Mouse (Mus musculus) liver, embryonic 14.5 days (tissue): ENCODE measurements at regions not wholly inside any gene's neighbourhood (a gene's known extent, or its start where the extent isn't known, plus 50 kb on each side); places are given as distances from the start of the nearest gene placed in this dataset.
A peak's percentile ranks its signal among the peaks of the same experiment; 100 is the strongest.

Source experiments
- ATAC-seq: fragments of 200-750 bp; cut with Nextera tagmentation; 2 replicates; pipeline ENCODE4 v1.8.0; 2017; ENCODE audit warnings: moderate number of reproducible peaks, mild to moderate bottlenecking, moderate library complexity; ENCODE audit not compliant: insufficient read depth
- DNase-seq, 3 experiments: peaks; one replicate each; pipeline ENCODE4 v3.0.0-alpha.2; 2012 to 2013; ENCODE audit warnings: low read depth in 3 of 3, low spot score in 3 of 3
- H3K27ac ChIP-seq: fragments of 300-500 bp; sonication (generic); 2 replicates; pipeline ENCODE4 v1.5.1; 2014; ENCODE audit warnings: moderate library complexity, mild to moderate bottlenecking, control low read depth, inconsistent platforms
- H3K27me3 ChIP-seq: fragments of 300-500 bp; sonication (generic); 2 replicates; pipeline ENCODE4 v1.6.1; 2014; ENCODE audit warnings: mild to moderate bottlenecking, low read length, moderate library complexity; ENCODE audit not compliant: control insufficient read depth, insufficient read depth
- H3K36me3 ChIP-seq: fragments of 300-500 bp; sonication (generic); replicated peaks from 2 replicates; pipeline ENCODE4 v1.6.1; 2014; ENCODE audit warnings: low read depth; ENCODE audit not compliant: control insufficient read depth, insufficient read depth
- H3K4me1 ChIP-seq, 2 experiments: fragments of 200-500 bp in 1 of 2; fragments of 300-500 bp in 1 of 2; sonication (generic) in 1 of 2; replicated peaks; 2 replicates each; pipeline ENCODE4 v1.6.1; 2012 to 2014; ENCODE audit warnings: antibody characterized with exemption in 1 of 2, inconsistent platforms in 1 of 2, low read length in 1 of 2; ENCODE audit not compliant: control insufficient read depth in 2 of 2, insufficient read depth in 2 of 2
- H3K4me2 ChIP-seq: fragments of 300-500 bp; sonication (generic); 2 replicates; pipeline ENCODE4 v1.6.1; 2014; ENCODE audit warnings: low read depth, mild to moderate bottlenecking, control low read depth, moderate library complexity
- H3K4me3 ChIP-seq, 2 experiments: fragments of 200-500 bp in 1 of 2; fragments of 300-500 bp in 1 of 2; sonication (generic) in 1 of 2; 2 replicates each; pipeline ENCODE4 v1.5.1; 2012 to 2014; ENCODE audit warnings: low read depth in 2 of 2, low read length in 2 of 2, mild to moderate bottlenecking in 2 of 2, control low read depth in 1 of 2, inconsistent platforms in 1 of 2, moderate library complexity in 1 of 2; ENCODE audit not compliant: insufficient read depth in 1 of 2
- H3K9ac ChIP-seq: fragments of 300-500 bp; sonication (generic); replicated peaks from 2 replicates; pipeline ENCODE4 v1.6.1; 2014; ENCODE audit warnings: mild to moderate bottlenecking, control low read depth, moderate library complexity
- H3K9me3 ChIP-seq: fragments of 300-500 bp; sonication (generic); 2 replicates; pipeline ENCODE4 v1.6.1; 2016; ENCODE audit warnings: low read length, mixed read lengths; ENCODE audit not compliant: control insufficient read depth
- CTCF ChIP-seq: IDR thresholded peaks from 2 replicates; pipeline ENCODE4 v1.5.1; 2016; ENCODE audit warnings: antibody characterized with exemption, low read depth, control low read depth
- EP300 ChIP-seq: IDR thresholded peaks from 2 replicates; pipeline ENCODE4 v1.6.1; 2016; ENCODE audit warnings: antibody characterized with exemption, low read depth
- WGBS: fragments of 180-500 bp; shearing (Covaris S2); extraction: QIAGEN DNeasy Blood & Tissue Kit; methylation state at CpG from one replicate; pipeline ENCODE4 v1.1.7; 2014; ENCODE audit not compliant: insufficient replicate concordance; 5-methylcytosine and 5-hydroxymethylcytosine counted together

DNA sequence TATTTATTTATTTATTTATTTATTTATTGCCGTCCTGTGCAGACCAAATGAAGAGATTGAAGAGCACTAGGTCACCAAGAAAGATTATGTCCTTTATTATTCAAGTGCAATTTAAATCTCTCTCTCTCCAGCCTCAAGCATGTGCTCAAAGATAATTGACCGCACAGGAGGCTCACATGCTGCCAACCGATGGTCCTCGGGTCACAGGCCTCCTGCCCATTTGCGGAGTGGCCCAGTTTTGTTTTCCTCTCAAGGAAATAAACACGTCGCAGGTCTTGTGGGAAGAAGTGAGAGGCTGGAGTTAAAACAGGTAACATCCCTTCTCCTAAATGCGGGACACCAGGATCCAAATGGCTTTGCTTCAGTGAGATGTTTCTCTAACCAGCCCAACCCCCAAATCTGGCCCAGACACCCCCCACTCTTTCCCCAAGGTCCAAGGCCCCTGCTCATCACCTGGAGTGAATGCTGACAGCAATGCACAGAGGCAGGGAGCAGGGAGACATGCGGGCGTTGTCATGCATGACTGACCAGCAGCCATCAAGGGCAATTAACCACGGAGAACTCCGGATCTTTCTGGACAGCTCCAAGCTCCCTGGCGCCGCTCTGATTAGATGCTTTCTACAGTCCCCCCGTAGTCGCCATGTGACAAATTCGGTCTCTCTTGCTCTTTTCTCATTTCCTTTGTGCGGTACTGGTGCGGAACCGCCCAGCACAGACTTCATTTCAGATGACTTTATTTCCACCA is 169.2 kb upstream of the Esrrg start:
- Histone ChIP-seq H3K9me3 (no peaks in the 10 kb centered on the region), H3K4me1 (no peaks in the 10 kb centered on the region), H3K27me3 (no peaks in the 10 kb centered on the region), H3K4me2 (no peak overlapping the region), H3K4me3 (no peak overlapping the region), H3K9ac (no peak overlapping the region), H3K27ac (no peak overlapping the region), H3K36me3 (no peaks in the 10 kb centered on the region)
- no peak for ATAC-seq
- 78% methylated on average over 20 of the region's 20 CpGs for WGBS
- no peak for DNase-seq
- TF ChIP-seq CTCF (no peak), EP300 (no peak)

DNA sequence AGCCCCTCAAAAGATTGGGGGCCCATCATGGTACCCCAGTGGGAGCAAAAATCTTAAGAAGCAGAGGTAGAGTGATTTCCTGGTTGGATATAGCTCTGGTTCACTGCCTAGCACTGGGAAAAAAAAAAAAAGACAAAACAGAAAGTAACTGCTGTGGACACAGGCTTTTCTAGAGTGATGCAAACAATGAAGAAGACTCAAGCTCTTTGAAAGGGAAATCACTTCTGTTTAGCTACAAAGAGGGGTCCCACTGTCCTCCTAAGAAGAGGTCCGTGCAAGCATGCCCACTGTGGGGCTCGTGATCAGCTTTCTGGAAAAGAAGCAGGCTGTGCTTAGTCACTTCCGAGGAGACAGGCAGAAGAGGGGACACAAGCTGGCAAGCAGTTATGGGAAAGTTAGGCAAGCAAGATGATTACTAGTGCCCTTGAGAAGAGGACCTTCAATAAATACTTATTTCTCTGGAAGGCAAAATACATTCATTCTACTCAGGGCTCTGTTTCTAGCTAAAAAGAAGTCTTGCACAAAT is 166.9 kb upstream of the Esrrg start:
- no peaks in the 10 kb centered on the region for H3K4me1 ChIP-seq
- DNase-seq (no peak), ATAC-seq (no peak)
- H3K27me3 ChIP-seq = no peaks in the 10 kb centered on the region
- no peaks in the 10 kb centered on the region for H3K9me3 ChIP-seq
- no peak overlapping the region for H3K4me2 ChIP-seq
- no peaks in the 10 kb centered on the region for H3K36me3 ChIP-seq
- no peak overlapping the region for H3K27ac ChIP-seq
- H3K9ac ChIP-seq = no peak overlapping the region
- H3K4me3 ChIP-seq = no peak overlapping the region
- 49% methylated on average over 3 of the region's 3 CpGs for WGBS
- TF ChIP-seq EP300 (no peak), CTCF (no peak)

DNA sequence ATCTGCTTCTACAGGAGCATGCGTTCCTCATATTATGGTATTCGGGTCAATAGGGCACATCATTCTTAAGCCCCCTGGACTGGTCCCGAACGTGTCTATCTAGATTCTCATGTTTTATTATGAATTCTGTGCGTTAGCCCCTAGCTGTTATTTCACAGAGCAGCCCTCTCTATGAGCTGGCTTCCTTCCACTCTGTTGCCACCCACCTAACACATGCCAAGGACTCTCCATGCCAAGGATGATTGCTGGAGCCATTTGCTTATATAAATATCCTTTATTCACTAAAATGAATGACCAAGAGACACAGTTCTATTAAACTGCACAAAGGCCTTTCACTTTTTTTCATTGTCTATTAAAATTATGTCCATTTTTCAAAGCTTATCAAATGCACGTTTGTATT is 162.1 kb upstream of the Esrrg start:
- WGBS = 58% methylated on average over 6 of the region's 6 CpGs
- H3K9ac ChIP-seq = no peak overlapping the region
- H3K27me3 ChIP-seq = no peaks in the 10 kb centered on the region
- ATAC-seq (no peak), DNase-seq (no peak)
- no peak overlapping the region for H3K4me3 ChIP-seq
- no peaks in the 10 kb centered on the region for H3K4me1 ChIP-seq
- H3K27ac ChIP-seq = no peak overlapping the region
- H3K9me3 ChIP-seq = no peaks in the 10 kb centered on the region
- H3K4me2 ChIP-seq = no peak overlapping the region
- no peak for TF ChIP-seq EP300
- TF ChIP-seq CTCF = no peak
- H3K36me3 ChIP-seq = no peaks in the 10 kb centered on the region

DNA sequence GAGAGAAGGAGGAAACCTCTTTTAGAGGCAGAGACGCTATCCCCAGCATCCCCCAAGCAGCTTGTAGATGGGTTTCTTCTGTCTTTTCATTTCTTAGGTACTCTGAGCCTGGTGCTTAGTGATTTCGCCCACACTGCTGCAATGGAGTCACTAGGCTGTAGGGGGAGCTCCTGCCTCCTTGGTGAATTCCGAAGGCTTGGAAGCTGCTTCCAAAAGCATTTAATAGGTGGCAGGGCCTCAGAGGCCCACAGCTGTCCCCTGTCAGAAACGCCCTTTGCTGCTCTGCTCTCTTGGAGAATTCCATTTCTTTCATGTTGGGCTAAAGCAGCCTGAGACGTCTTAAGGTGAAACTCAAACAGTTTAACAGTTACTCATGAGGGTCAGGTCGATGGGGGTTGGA is 160.4 kb upstream of the Esrrg start:
- 15% methylated on average over 6 of the region's 6 CpGs for WGBS

DNA sequence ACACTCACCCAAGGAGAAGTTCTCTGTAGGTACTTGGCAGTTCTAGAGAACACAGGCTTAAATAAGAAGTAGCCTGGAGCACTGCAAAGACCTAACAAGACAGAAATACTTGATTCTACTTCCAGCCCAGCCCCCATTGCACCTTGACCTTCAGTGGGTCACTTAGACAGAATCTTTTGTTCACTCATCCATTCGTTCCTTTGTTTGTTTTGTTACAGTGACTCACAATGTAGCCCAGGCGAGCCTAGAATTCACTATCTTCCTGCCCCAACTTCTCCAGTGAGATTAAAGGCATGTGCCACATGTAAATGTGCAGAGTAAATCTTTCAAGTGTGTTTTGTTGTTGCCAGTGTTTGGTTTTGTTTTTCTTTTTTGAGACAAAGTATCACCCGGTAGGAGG is 158.5 kb upstream of the Esrrg start:
- Histone ChIP-seq H3K9me3 (no peaks in the 10 kb centered on the region), H3K4me3 (no peak overlapping the region), H3K27me3 (no peaks in the 10 kb centered on the region), H3K27ac (no peak overlapping the region), H3K4me2 (no peak overlapping the region), H3K36me3 (no peaks in the 10 kb centered on the region), H3K4me1 (no peaks in the 10 kb centered on the region), H3K9ac (no peak overlapping the region)
- TF ChIP-seq CTCF (no peak), EP300 (no peak)
- ATAC-seq (no peak), DNase-seq (no peak)
- WGBS = 52% methylated on average over 3 of the region's 3 CpGs

More for the DNA sequence above, 160.4 kb upstream of the Esrrg start:
- Histone ChIP-seq H3K4me3 (no peak overlapping the region), H3K27ac (no peak overlapping the region), H3K4me2 (no peak overlapping the region), H3K27me3 (no peaks in the 10 kb centered on the region), H3K9ac (no peak overlapping the region), H3K36me3 (no peaks in the 10 kb centered on the region), H3K9me3 (no peaks in the 10 kb centered on the region), H3K4me1 (no peaks in the 10 kb centered on the region)
- DNase-seq = no peak
- peak; percentile 55 for TF ChIP-seq CTCF
- no peak for TF ChIP-seq EP300
- no peak for ATAC-seq
